Mouse (Mus musculus) liver, postnatal 0 days (tissue): ENCODE data around the gene Gm20388.

Experiments used
- CTCF ChIP-seq: sonication (generic); IDR thresholded peaks from 2 replicates; pipeline ENCODE4 v1.5.1; 2016; ENCODE audit warnings: antibody characterized with exemption, low read depth
- EP300 ChIP-seq: IDR thresholded peaks from 2 replicates; pipeline ENCODE4 v1.6.1; 2016; ENCODE audit warnings: antibody characterized with exemption, low read depth, mild to moderate bottlenecking

GRCm38 (mm10) chr8:122102286-122102685 lies 2191.6 kb downstream of the Gm20388 start:
- TF ChIP-seq CTCF (no peak), EP300 (no peak)
